ENCODE assay signal across 9 mouse cellular contexts in the genomic region with DNA sequence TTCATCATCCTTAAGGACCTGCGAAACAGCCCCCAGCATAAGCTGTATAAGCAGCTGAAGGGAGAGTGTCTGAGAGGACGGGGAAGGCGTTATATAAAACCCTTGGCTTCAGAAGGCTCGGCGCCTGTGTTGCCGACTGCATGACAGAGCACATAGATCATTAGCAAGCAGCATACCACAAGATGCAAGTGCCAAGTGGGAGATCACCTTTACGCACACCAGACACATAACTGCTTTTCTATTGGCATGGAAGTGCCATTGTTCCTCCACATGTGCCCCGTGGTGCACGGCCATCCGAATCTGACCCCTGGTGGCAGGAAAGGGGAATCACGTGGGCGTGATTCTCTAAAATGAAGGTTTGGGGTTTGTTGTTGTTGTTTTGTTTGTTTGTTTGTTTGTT. TPM values are rescaled to one million over a fixed set of nuclear protein-coding genes. Genes with fewer than 3 reads are reported as not detected.
A peak's percentile ranks its signal among the peaks of the same experiment; 100 is the strongest.
DNase-seq lines count a peak whose midpoint lies in the region; ATAC-seq and TF ChIP-seq lines count a peak whose summit lies in the region.
"Had no signal": no experiment of that assay in that cellular context is flagged by ENCODE, and none has a peak within 500 bp of the region (broad histone marks: within the 10 kb centered on the region; RNA-seq: fewer than 3 reads in every experiment).

No protein-coding gene starts in this region.

- intact Hi-C loops in heart, postnatal 10 days (cut with DNase I), result loop anchor here (1.0 kb wide), 1 partner anchor 192 kb away; no protein-coding TSS in a partner anchor

- TF ChIP-seq POLR2A in limb, embryonic 14.5 days (IDR thresholded peaks at IDR 0.05; ENCODE audit: borderline replicate concordance, extremely low read depth, insufficient read depth, insufficient read length), result no peak

- peak; percentile 55; the same call in 1 of the 2 replicates for ATAC-seq in limb, embryonic 14.5 days (ENCODE audit: low FRiP score, low read depth)
- ATAC-seq in neural tube, embryonic 13.5 days (ENCODE audit: low read depth), result peak; percentile 59; the same call in 1 of the 2 replicates

- H3K9ac ChIP-seq in limb, embryonic 14.5 days (ENCODE audit: low read depth, low read length, severe bottlenecking), result no peak overlapping the region
- peak overlapping the region; percentile 45; the same call in 1 of the 2 replicates for H3K9ac ChIP-seq in neural tube, embryonic 13.5 days

- no peak overlapping the region for H3K27ac ChIP-seq in limb, embryonic 14.5 days (replicated peaks; ENCODE audit: low read depth, low read length)
- no peak overlapping the region for H3K27ac ChIP-seq in neural tube, embryonic 13.5 days (replicated peaks)

- no peaks in the 10 kb centered on the region for H3K9me3 ChIP-seq in limb, embryonic 14.5 days (ENCODE audit: control insufficient read depth, low read length)
- H3K9me3 ChIP-seq in neural tube, embryonic 13.5 days, result no peaks in the 10 kb centered on the region

- 33% methylated on average over 12 of the region's 12 CpGs for WGBS in limb, embryonic 14.5 days
- WGBS in neural tube, embryonic 13.5 days, result 32% methylated on average over 12 of the region's 12 CpGs

- no peak overlapping the region for H3K4me2 ChIP-seq in limb, embryonic 14.5 days (replicated peaks; ENCODE audit: low read depth, low read length, severe bottlenecking)
- H3K4me2 ChIP-seq in neural tube, embryonic 13.5 days, result peak overlapping the region; percentile 17; the same call in 1 of the 2 replicates

- no peaks in the 10 kb centered on the region for H3K27me3 ChIP-seq in limb, embryonic 14.5 days (ENCODE audit: control insufficient read depth, insufficient read depth, low read length)
- H3K27me3 ChIP-seq in neural tube, embryonic 13.5 days, result no peaks in the 10 kb centered on the region

- no peaks in the 10 kb centered on the region for H3K36me3 ChIP-seq in limb, embryonic 14.5 days (ENCODE audit: control insufficient read depth, insufficient read depth, low read length)
- no peaks in the 10 kb centered on the region for H3K36me3 ChIP-seq in neural tube, embryonic 13.5 days

- no peak overlapping the region for H3K4me3 ChIP-seq in limb, embryonic 14.5 days (replicated peaks; ENCODE audit: low read length)
- H3K4me3 ChIP-seq in neural tube, embryonic 13.5 days, result no peak overlapping the region

- no peaks in the 10 kb centered on the region for H3K4me1 ChIP-seq in limb, embryonic 14.5 days (ENCODE audit: control insufficient read depth, insufficient read depth, low read length)
- H3K4me1 ChIP-seq in neural tube, embryonic 13.5 days (replicated peaks), result 0 out of 2 replicates have a peak, but pooled peaks cover 3% of the 10 kb centered on the region

- DNase-seq in gastrocnemius, adult 18-20 months (ENCODE audit: low spot score), result peak; percentile 24
- DNase-seq in gastrocnemius, adult 8-10 months (ENCODE audit: low spot score in 2 of 2), result no peak
- peak; percentile 13 for DNase-seq in CD4-positive helper T cell, adult 2 months (ENCODE audit: low read depth, low spot score)
- peak; percentile 67 for DNase-seq in embryo, embryonic 10 days (ENCODE audit: low spot score)
- DNase-seq in heart, postnatal 10 days, result peak; percentile 37 to 65
- DNase-seq in limb, embryonic 14.5 days (ENCODE audit: low spot score), result peak; percentile 20
- no peak for DNase-seq in layer of hippocampus, adult 11-12 months (ENCODE audit: low spot score)

RNA-seq across cellular contexts. Expression of gene Arhgef28, which starts 16.6 kb away (rescaled TPM):
- 1 to 10 TPM; 2.3 to 2.4 TPM for total RNA-seq in gastrocnemius, adult 18-20 months (2021)
- 1 to 10 TPM; 2.1 to 2.9 (median 2.7) TPM for total RNA-seq in gastrocnemius, adult 8-10 months (2022)
- total RNA-seq in heart, postnatal 10 days (2021), result 1 to 10 TPM; 6.1 to 8.8 TPM
- polyA plus RNA-seq in limb, embryonic 14.5 days (2012; rRNA removed), result 8.1 and 10.7 TPM in 2 replicates
- polyA plus RNA-seq in limb, embryonic 14.5 days (2014; fragmentation: Nextera tagmentation; extraction: Ambion mirVana), result 12.9 and 15.4 TPM in 2 replicates
- 19.1 and 19.9 TPM in 2 replicates for polyA plus RNA-seq in neural tube, embryonic 13.5 days (2015; fragmentation: Nextera tagmentation; extraction: Ambion mirVana)

RNA-seq across cellular contexts. Expression of gene Utp15, which starts 40.0 kb away (rescaled TPM):
- total RNA-seq in gastrocnemius, adult 18-20 months (2021), result 1 to 10 TPM; 3.5 to 3.8 TPM
- 1 to 10 TPM; 3.0 to 4.7 (median 3.8) TPM for total RNA-seq in gastrocnemius, adult 8-10 months (2022)
- total RNA-seq in heart, postnatal 10 days (2021), result 1 to 10 TPM; 7.7 to 8.3 TPM
- 19.2 and 20.6 TPM in 2 replicates for polyA plus RNA-seq in limb, embryonic 14.5 days (2012; rRNA removed)
- 25.3 and 27.6 TPM in 2 replicates for polyA plus RNA-seq in limb, embryonic 14.5 days (2014; fragmentation: Nextera tagmentation; extraction: Ambion mirVana)
- 25.4 and 29.5 TPM in 2 replicates for polyA plus RNA-seq in neural tube, embryonic 13.5 days (2015; fragmentation: Nextera tagmentation; extraction: Ambion mirVana)

RNA-seq across cellular contexts. Expression of gene Ankra2, which starts 40.0 kb away (rescaled TPM):
- total RNA-seq in gastrocnemius, adult 18-20 months (2021), result 10 to 100 TPM; 14.6 to 15.5 TPM
- 10 to 100 TPM; 13.5 to 18.7 (median 16.3) TPM for total RNA-seq in gastrocnemius, adult 8-10 months (2022)
- 10 to 100 TPM; 23.5 to 23.7 TPM for total RNA-seq in heart, postnatal 10 days (2021)
- polyA plus RNA-seq in limb, embryonic 14.5 days (2012; rRNA removed), result 32.3 and 39.7 TPM in 2 replicates
- polyA plus RNA-seq in limb, embryonic 14.5 days (2014; fragmentation: Nextera tagmentation; extraction: Ambion mirVana), result 30.8 and 31.7 TPM in 2 replicates
- 52.3 and 55.6 TPM in 2 replicates for polyA plus RNA-seq in neural tube, embryonic 13.5 days (2015; fragmentation: Nextera tagmentation; extraction: Ambion mirVana)

RNA-seq across cellular contexts. Expression of gene Gm21976, which starts 56.8 kb away (rescaled TPM):
- not detected for total RNA-seq in gastrocnemius, adult 18-20 months (2021)
- total RNA-seq in gastrocnemius, adult 8-10 months (2022), result not detected
- total RNA-seq in heart, postnatal 10 days (2021), result not detected
- not detected in 2 replicates for polyA plus RNA-seq in limb, embryonic 14.5 days (2012; rRNA removed)
- polyA plus RNA-seq in limb, embryonic 14.5 days (2014; fragmentation: Nextera tagmentation; extraction: Ambion mirVana), result not detected in 2 replicates
- not detected in 2 replicates for polyA plus RNA-seq in neural tube, embryonic 13.5 days (2015; fragmentation: Nextera tagmentation; extraction: Ambion mirVana)
- total RNA-seq: layer of hippocampus, postnatal 10 days had no signal

Comparison
In these comparisons a context has a peak if more than half of its experiments do, and no peak if none do; other contexts are left out.
1. DNase-seq: peak in gastrocnemius, adult 18-20 months (single experiment), CD4-positive helper T cell, adult 2 months (single experiment), embryo, embryonic 10 days (single experiment), heart, postnatal 10 days (2 of 2) and limb, embryonic 14.5 days (single experiment); none in gastrocnemius, adult 8-10 months (0 of 2) and layer of hippocampus, adult 11-12 months (single experiment).